Mouse (Mus musculus) c-Kit-positive CD71-positive TER-119-positive erythroid progenitor cells, embryonic 14.5 days (primary cell): ENCODE measurements at regions not wholly inside any gene's neighbourhood (a gene's known extent, or its start where the extent isn't known, plus 50 kb on each side); places are given as distances from the start of the nearest gene placed in this dataset.

ENCODE experiments used
- DNase-seq: peaks from one replicate; pipeline ENCODE4 v3.0.0-alpha.2; 2013; ENCODE audit warnings: low spot score

- DNase-seq, result no peak
These were observed 73.3 kb upstream of the 1700024P04Rik start for GRCm38 (mm10) chr13:99057696-99058095.

- DNase-seq, result no peak
These were observed 72.9 kb upstream of the 1700024P04Rik start for GRCm38 (mm10) chr13:99057293-99057588.

GRCm38 (mm10) chr13:99056432-99057292 lies 72.3 kb upstream of the 1700024P04Rik start:
- no peak for DNase-seq

- no peak for DNase-seq
These were observed 71.4 kb upstream of the 1700024P04Rik start for GRCm38 (mm10) chr13:99055609-99056321.

- DNase-seq, result no peak
These were observed 67.7 kb upstream of the 1700024P04Rik start for GRCm38 (mm10) chr13:99052076-99052475.

- no peak for DNase-seq
These were observed 65.3 kb upstream of the 1700024P04Rik start for GRCm38 (mm10) chr13:99049699-99050098.

- no peak for DNase-seq
These were observed 64.3 kb upstream of the 1700024P04Rik start for GRCm38 (mm10) chr13:99048651-99049100.

GRCm38 (mm10) chr13:99047219-99047618 lies 62.9 kb upstream of the 1700024P04Rik start:
- DNase-seq, result no peak

GRCm38 (mm10) chr13:99046737-99047136 lies 62.4 kb upstream of the 1700024P04Rik start:
- DNase-seq, result no peak

GRCm38 (mm10) chr13:99042086-99042485 lies 57.7 kb upstream of the 1700024P04Rik start:
- DNase-seq, result no peak

GRCm38 (mm10) chr13:99041256-99041655 lies 56.9 kb upstream of the 1700024P04Rik start:
- no peak for DNase-seq

- no peak for DNase-seq
These were observed 56.5 kb upstream of the 1700024P04Rik start for GRCm38 (mm10) chr13:99040846-99041245.

- no peak for DNase-seq
These were observed 55.8 kb upstream of the 1700024P04Rik start for GRCm38 (mm10) chr13:99040171-99040570.

- no peak for DNase-seq
These were observed 54.7 kb upstream of the 1700024P04Rik start for GRCm38 (mm10) chr13:99039063-99039385.

GRCm38 (mm10) chr13:99038198-99039062 lies 54.1 kb upstream of the 1700024P04Rik start:
- no peak for DNase-seq

- DNase-seq, result no peak
These were observed 52.8 kb upstream of the 1700024P04Rik start for GRCm38 (mm10) chr13:99037131-99037530.
